Mouse (Mus musculus) thymus, postnatal 0 days (tissue): ENCODE data around the gene Mrps10. TPM values are rescaled to one million over a fixed set of nuclear protein-coding genes. Genes with fewer than 3 reads are reported as not detected.

Experiments used
- polyA plus RNA-seq: library from polyadenylated mRNA; unstranded; fragments of >200 nt; fragmentation: Nextera tagmentation; extraction: Ambion mirVana; gene quantifications from 2 replicates; pipeline ENCODE4 v1.2.1, GENCODE M21; 2015

Gene Mrps10
- polyA plus RNA-seq, 1 experiment from 2014 or later = 69.0 TPM

Other genes starting within 250 kb of the Mrps10 start
- 0.40 and 0.57 TPM in 2 replicates for gene Guca1b, start 16.5 kb downstream of the Mrps10 start, polyA plus RNA-seq
- gene Guca1a, start 31.7 kb downstream of the Mrps10 start, polyA plus RNA-seq = 0.84 and 1.3 TPM in 2 replicates
- gene AI661453, start 67.7 kb downstream of the Mrps10 start, polyA plus RNA-seq = 0.46 and 0.53 TPM in 2 replicates
- gene 1700001C19Rik, start 68.5 kb downstream of the Mrps10 start, polyA plus RNA-seq = 0.99 and 1.4 TPM in 2 replicates
- 28.0 and 30.8 TPM in 2 replicates for gene Taf8, start 133.4 kb downstream of the Mrps10 start, polyA plus RNA-seq
- gene Ccnd3, start 136.2 kb downstream of the Mrps10 start, polyA plus RNA-seq = 1,113 and 1,146 TPM in 2 replicates
- 21.3 and 22.4 TPM in 2 replicates for gene Bysl, start 242.6 kb downstream of the Mrps10 start, polyA plus RNA-seq
- 46.9 and 50.1 TPM in 2 replicates for gene Med20, start 242.7 kb downstream of the Mrps10 start, polyA plus RNA-seq
- gene Gm20517, start 242.7 kb downstream of the Mrps10 start, polyA plus RNA-seq = 1.8 TPM in 2 replicates